Mouse (Mus musculus) central nervous system, embryonic 11.5 days (tissue): Measurements from ENCODE around the gene Rom1. TPM values are rescaled to one million over a fixed set of nuclear protein-coding genes. Genes with fewer than 3 reads are reported as not detected.

Experiments
- polyA plus RNA-seq: library from polyadenylated mRNA; depleted of rRNA; stranded (reverse); fragments of >200 nt; gene quantifications from 2 replicates; pipeline ENCODE4 v1.2.3, GENCODE M21; 2012; rRNA removed

Gene Rom1
- 2.5 and 3.1 TPM in 2 replicates for polyA plus RNA-seq

DNA sequence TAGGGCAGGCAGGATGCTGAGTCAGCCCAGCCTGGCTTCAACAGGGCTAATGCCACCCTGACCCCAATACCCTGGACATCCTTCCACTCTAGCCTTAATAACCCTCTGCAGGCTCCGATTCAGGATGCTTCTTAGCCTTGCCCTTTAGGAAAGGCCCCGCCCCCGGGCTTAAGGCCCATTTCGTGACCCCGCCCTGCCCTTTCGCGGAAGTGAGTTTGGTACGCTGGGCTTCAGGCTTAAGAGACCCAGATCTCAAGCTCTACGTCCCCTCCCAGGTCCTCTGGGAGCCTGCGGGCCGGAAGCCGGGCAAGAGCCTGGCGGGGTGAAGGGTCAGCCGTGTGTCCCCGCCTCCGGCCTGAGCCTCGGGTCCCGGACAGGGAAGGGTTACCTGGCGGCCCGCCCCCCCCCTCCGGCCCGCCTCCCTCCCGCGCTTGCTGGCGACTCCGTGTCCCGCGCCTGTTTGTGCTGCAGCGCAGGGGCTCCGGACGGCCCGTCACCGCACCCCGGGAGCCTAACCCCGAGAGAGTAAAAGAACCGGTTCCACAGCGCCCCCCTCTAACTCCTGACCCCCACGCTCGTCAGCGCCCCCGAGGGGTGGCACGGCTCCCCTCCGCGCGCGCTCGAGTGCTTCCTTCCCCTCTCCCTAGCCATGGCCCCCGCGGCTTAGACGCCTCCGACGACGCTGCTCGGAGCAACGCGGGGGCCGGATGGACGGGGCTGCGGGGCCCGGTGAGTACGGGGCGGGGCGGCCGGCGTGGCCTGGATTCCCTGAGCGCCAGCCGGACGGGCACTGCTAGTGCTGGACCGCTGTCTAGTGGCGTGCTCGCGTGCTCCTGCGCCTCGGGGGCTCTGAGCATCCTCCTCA, at the start of gene Rom1, which contains the start of gene Eml3:
Rom1 (minus strand) TSS at position 133 of the 865 bp plus-strand sequence.
Eml3 (plus strand) TSS at position 329 of the 865 bp plus-strand sequence.

DNA sequence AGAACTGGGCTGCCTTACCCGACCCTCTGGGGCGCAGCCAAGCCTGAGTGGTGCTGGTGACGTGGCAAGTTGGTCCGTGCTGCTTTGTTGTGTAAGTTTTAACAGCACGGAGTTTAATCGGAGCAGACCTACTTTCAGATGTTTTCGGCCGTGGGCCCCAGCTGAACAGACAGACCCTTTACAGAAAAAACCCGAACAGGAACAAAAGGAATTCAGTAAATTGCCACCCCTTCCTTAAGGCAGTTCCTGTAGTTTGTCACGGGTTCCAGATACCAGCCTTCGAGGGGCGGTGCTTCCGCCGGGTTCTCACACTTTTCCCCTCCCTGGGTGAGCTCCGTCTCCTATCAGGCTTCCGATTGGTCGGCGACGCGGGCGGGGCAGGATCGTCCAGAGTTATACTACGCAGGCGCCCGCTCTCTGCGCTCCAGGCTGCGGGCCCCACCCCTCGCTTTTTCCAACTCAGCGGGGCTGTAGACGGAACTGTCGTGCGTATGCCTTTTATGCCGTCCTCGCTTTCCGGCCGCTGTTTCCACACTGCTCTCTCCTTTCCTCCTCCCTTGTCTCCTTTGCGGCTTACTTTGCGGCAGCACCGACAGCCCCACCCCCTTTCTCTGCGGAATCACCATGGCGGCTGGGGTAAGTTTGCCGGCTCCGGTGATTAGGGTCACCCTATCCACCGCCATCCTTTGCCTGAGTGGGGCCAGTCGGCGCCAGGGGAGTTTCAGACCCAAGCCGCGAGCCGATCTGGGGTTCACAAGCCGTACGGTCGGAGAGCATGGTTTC, 37.6 kb upstream of the Rom1 start, which contains the start of gene Eef1g:
Eef1g (plus strand) TSS at position 452 of the 783 bp plus-strand sequence.

DNA sequence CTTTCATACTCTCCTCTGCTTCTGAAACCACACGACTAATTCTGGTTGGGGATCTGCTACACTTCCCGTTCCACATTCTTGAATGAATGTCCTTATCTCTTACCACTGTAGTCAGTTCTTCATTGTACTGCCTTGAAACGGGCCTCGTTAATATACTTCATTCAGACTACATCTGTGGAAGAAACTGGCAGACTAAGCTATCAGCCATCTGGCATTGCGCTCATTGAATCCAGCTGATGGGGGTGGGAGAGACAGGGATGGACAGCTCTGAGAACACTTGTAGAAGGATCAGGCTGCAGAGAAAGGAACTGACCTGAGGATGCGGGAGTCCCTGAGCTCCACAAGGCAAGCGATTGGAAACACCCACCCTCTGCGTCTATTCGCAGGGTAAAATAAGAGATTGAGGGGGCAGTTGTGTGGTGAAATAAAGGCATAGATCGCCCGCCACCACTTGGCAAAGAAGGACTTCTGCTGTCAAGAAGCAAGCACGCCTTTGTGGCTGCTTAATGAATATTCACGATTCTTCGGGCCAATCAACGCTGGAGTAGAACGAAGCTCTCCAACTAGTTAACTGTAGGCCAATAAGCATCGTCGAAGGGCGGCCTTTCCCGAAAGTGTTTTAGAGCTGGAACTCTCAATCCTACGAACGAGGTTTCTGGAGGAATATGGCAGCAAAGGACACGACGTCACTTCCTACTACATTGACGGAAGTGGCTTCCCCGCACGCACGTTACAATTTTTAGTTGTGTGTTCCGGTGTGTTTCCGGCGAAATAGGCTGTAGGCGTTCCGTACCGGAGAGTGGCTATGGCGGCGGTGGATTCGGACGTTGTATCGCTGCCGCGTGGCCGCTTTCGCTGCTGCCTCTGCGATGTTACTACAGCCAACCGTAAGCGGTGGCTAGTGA, 24.2 kb upstream of the Rom1 start, which contains the start of gene Tut1:
Tut1 (plus strand) TSS at position 713 of the 905 bp plus-strand sequence.

DNA sequence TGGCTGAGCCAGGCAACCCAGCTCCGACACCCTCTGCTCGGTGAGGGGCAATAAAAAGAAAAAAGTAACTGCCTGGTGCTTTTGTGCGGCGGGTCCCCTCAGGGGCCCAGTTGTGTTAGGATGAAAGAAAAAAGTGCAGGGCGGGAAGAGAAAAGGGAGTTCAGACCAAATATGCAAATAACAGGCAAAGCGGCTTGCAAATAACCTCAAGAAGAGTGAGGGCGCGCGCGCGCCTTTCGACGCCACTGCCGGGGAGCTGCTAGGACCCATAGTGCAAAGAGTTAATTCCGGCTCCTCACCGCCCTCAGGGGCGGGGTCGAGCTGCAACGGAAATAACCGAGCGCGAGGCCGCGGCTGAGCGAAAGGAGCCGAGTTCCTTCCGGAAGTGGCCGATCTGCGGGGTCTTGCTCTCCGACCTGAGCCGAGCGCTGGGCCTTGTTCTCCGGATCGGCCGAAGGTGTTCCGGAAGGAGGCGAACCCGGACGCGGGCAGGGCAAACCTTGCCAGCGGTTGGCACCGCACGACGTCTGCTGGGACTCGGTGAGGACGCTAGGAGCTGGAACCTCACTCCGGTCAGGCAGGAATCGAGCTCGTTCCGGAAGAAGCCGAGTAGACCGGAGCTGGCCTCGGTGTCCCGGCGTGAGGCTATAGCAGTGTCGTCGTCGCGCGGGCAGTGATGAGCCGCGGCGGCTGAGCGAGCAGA, 12.5 kb upstream of the Rom1 start, which contains the start of gene Mta2:
Mta2 (plus strand) TSS at position 361 of the 703 bp plus-strand sequence.

DNA sequence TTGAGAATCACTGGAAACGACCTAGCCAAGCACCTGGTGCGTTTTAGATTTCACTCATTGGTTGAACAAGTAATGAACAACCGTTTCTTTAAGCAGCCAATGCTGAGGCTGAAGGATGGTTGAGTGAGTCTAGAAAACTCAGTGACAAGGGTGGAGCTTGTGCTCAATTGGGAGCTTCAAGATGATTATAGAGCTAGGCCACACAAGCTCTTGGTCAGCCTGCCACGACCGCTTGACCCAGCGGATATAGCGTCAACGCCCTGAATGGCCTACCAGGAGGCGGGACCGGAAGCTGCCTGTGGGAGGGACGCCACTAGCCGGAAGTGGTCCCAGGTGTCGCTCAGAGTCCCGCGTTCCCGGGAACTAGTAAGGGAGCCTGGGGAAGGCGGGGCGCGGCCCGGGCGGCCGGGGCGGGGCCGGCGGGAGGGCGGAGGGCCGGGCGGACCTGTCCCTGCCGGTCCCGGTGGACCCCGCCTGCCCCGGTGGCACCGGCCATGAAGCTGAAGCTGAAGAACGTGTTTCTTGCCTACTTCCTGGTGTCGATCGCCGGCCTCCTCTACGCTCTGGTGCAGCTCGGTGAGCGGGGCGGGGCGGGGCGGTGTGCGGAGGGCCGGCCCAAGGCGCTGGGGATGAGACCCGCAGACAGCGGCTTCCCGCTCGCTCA, 9.0 kb downstream of the Rom1 start, which contains the start of gene B3gat3:
B3gat3 (plus strand) TSS at position 302 of the 664 bp plus-strand sequence.

DNA sequence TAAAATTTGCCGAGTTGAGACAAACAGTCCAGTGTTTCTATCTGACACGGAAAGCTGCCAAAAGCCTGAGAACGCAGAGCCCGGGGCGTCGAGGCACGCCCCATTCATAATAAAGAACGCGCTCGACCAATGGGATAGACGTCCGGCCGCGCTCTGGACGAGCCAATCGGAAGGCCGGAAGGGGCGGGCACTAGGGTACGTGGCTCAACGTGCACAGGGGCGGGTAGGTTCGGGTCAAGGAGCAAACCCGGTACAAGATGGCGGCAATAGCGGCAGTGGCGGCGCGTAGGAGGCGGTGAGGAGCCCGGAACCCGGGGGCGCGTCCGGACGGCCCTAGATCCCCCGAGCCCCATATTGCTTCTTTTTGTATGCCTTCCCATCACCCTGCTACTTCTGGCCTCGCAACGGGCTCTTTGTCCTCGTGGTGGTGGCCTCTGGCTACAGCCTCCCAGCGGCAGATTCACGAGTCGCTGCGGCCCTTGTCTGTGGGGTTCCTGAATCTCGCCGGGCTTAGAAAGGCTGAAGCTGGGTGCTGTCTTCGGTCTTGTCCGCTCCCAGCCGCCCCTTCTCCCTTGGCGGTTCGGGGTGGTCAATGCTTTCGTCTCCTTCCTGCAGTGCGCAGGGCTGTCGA, 31.2 kb downstream of the Rom1 start, which contains the start of gene Ganab:
Ganab (plus strand) TSS at position 207 of the 631 bp plus-strand sequence.

DNA sequence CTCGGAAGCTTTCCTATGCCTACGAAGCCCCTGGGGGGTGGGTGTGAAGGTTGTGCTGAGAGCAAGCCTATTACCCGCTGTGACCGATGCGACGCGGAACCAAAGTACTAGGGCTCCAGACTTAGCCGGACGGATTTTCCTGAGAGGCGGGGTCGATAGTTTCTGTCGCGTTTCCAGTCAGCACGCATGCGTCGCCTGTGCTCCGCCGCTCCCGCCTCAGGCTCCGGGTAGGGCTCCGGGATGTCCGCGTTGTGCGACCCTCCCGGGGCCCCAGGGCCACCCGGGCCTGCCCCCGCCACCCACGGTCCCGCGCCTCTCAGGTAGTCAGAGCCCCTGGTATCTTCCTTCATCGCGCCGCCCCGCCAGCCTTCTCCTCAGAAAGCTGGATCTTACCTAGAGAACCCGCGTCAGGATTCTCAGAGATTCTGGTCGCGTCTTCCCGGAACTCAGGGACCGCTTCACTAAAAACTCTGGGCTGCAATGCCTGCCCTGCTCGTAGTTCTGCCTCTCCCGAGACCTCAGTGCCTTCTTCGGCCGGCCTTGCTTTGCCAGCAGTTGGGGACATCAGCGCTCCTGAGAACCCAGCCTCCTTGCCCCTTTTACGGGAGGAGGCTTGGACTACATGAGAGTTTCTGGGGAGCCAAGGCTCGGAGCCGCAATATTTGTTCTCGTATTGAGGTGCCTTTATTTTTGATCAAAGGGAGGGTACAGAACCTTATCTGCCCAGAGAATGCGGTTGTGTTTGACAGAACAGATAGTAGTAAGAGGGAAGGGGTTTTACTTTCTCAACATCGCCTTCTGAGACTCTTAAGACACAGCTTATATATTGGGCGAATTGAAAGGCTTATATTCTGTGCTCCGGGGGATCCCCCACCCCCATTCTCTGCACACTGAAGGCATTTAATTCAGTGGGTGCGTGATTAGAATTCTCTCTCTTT, 36.1 kb downstream of the Rom1 start, which contains the start of gene Ints5:
Ints5 (plus strand) TSS at position 177 of the 938 bp plus-strand sequence.

DNA sequence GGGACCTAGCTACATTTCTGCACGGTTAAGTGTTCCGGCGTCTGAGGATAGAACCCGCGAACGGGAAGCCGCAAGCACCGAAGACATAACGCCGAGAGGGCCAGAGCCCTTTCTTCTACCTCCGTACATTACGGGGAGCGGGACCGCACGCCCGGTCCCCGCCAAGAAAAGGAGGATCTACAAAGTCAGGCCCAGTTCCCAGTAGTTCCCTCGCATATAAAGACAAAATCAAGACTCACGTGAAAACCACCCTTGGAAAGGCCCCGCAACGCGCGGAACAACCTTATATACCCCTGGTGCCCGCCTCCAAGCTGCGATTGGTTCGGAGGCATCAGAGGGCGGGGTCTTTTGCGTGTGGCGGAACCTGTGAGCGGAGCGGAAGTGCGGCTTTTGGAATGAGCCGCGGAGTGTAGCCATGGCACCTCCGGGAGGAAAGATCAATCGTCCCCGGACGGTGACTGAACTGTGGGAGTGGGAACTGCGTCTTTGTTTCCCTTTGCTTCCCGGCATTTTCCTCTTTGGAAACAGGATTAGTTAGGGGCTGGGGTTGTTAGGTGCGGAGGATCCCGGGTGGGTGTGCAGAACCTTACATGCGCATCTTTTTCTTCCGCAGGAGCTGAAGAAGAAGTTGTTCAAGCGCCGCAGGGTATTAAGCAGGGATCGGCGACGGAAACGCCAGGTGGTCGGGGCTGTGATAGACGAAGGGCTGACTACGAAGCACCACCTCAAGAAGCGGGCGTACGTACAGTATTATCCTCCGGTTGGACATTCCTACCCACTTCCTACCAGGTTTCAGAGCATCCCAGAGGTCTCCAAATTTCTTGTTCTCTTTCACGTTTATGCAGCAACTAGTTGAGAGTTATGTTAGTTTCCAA, 40.4 kb downstream of the Rom1 start, which contains the start of the genes 1810009A15Rik and Gm49416:
1810009A15Rik (plus strand) TSS at position 343 of the 875 bp plus-strand sequence.
Gm49416 (plus strand) TSS at position 416 of the 875 bp plus-strand sequence.

DNA sequence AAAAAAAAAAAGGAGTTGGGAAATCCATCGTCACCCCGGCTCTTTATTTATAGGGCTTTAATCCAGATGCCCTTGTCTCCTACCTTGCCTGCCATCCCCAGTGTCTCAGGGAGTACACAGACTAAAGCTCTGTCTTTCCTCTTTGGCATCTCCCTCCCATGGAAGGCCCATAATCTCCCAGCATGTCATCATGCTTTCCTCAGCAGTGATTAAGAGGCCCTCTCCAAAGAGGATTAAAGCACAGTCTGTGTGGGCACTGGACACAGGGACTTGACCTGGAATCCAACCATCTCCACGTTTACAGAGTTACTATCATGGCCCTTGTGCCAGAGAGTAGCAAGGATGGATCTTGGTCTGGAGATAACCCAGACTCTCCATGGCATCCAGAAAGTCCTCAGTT, 45.5 kb downstream of the Rom1 start, which contains the start of the genes Lbhd1 and Gm49403:
Lbhd1 (plus strand) TSS at position 117 of the 400 bp plus-strand sequence.
Gm49403 (plus strand) TSS at position 315 of the 400 bp plus-strand sequence.

DNA sequence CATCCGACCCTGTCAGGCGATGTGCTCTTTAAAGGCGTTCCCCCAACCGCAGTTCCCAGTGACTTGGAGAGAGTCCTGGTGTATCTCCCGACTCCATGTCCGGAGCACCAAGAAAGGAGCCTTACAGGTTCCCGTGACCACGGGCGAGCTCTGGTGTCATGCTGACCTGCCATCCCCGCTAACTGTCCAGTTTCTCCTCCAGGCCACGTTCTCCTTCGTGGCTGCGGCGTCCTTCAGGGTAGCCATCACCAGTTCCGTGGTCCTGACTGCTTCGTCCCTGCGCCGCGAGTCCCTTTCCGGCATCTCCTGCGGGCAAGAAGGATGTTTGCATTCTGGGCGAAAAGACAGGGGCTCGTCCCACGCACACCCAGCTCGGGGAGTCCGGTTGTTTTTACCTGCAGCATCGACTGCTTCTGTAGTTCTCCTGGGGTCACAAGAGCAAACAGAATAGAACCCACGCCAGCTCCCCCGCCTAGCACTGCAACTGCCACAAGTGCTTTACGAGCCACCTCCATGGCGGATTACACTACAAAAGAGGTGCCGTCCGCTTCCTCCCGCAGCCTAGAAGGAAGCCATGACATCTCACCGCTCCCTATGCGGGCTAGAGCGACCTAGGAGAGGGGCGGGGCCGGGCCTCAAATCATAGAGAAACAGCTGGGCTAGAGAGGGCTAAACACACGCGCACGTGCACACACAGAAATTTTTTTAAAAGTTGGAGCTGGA, 48.7 kb downstream of the Rom1 start, which contains the start of gene Uqcc3:
Uqcc3 (minus strand) TSS at position 613 of the 723 bp plus-strand sequence.

Other genes starting within 250 kb of the Rom1 start
- gene Slc3a2, start 206.0 kb downstream of the Rom1 start, polyA plus RNA-seq = 95.3 and 154 TPM in 2 replicates
- 61.7 and 67.5 TPM in 2 replicates for gene Wdr74, start 193.5 kb downstream of the Rom1 start, polyA plus RNA-seq
- gene 1700092M07Rik, start 188.6 kb downstream of the Rom1 start, polyA plus RNA-seq = 3.5 and 4.2 TPM in 2 replicates
- 68.9 and 120 TPM in 2 replicates for gene Stx5a, start 187.9 kb downstream of the Rom1 start, polyA plus RNA-seq
- gene Nxf1, start 172.3 kb downstream of the Rom1 start, polyA plus RNA-seq = 229 and 239 TPM in 2 replicates
- gene Tmem223, start 158.4 kb downstream of the Rom1 start, polyA plus RNA-seq = 154 and 167 TPM in 2 replicates
- gene Tmem179b, start 154.9 kb downstream of the Rom1 start, polyA plus RNA-seq = 20.2 and 35.2 TPM in 2 replicates
- 26.9 and 28.7 TPM in 2 replicates for gene Taf6l, start 142.9 kb downstream of the Rom1 start, polyA plus RNA-seq
- gene Polr2g, start 130.8 kb downstream of the Rom1 start, polyA plus RNA-seq = 133 and 156 TPM in 2 replicates
- gene Zbtb3, start 126.8 kb downstream of the Rom1 start, polyA plus RNA-seq = 2.9 and 4.6 TPM in 2 replicates
- gene Ttc9c, start 110.0 kb downstream of the Rom1 start, polyA plus RNA-seq = 54.1 and 73.8 TPM in 2 replicates
- 83.3 and 183 TPM in 2 replicates for gene Hnrnpul2, start 109.3 kb downstream of the Rom1 start, polyA plus RNA-seq
- 2.4 TPM in 1 of 2 replicates, not detected in the other for gene AC129217.1, start 99.6 kb downstream of the Rom1 start, polyA plus RNA-seq
- gene Bscl2, start 91.9 kb downstream of the Rom1 start, polyA plus RNA-seq = 49.4 and 62.6 TPM in 2 replicates
- gene Gng3, start 90.2 kb downstream of the Rom1 start, polyA plus RNA-seq = 52.5 and 74.8 TPM in 2 replicates
- 0.79 and 0.83 TPM in 2 replicates for gene Lrrn4cl, start 78.6 kb downstream of the Rom1 start, polyA plus RNA-seq
- gene Ubxn1, start 57.9 kb downstream of the Rom1 start, polyA plus RNA-seq = 165 and 393 TPM in 2 replicates
- 54.0 and 71.8 TPM in 2 replicates for gene Uqcc3, start 48.4 kb downstream of the Rom1 start, polyA plus RNA-seq
- gene Lbhd1, start 45.6 kb downstream of the Rom1 start, polyA plus RNA-seq = 7.5 and 10.5 TPM in 2 replicates
- not detected in 2 replicates for gene Gm49403, start 45.4 kb downstream of the Rom1 start, polyA plus RNA-seq
- gene 1810009A15Rik, start 40.5 kb downstream of the Rom1 start, polyA plus RNA-seq = 123 and 143 TPM in 2 replicates
- gene Gm49416, start 40.4 kb downstream of the Rom1 start, polyA plus RNA-seq = 11.4 TPM in 1 of 2 replicates, not detected in the other
- 25.3 and 31.6 TPM in 2 replicates for gene Ints5, start 36.4 kb downstream of the Rom1 start, polyA plus RNA-seq
- gene Ganab, start 31.3 kb downstream of the Rom1 start, polyA plus RNA-seq = 126 and 172 TPM in 2 replicates
- 84.3 and 108 TPM in 2 replicates for gene B3gat3, start 9.0 kb downstream of the Rom1 start, polyA plus RNA-seq
- gene Eml3, start 196 bp upstream of the Rom1 start, polyA plus RNA-seq = 25.8 and 32.3 TPM in 2 replicates
- gene Mta2, start 12.5 kb upstream of the Rom1 start, polyA plus RNA-seq = 75.1 and 76.6 TPM in 2 replicates
- 28.1 and 28.7 TPM in 2 replicates for gene Tut1, start 24.5 kb upstream of the Rom1 start, polyA plus RNA-seq
- 547 and 626 TPM in 2 replicates for gene Eef1g, start 37.7 kb upstream of the Rom1 start, polyA plus RNA-seq
- gene Ahnak, start 59.9 kb upstream of the Rom1 start, polyA plus RNA-seq = 10.3 and 10.8 TPM in 2 replicates
- not detected in 2 replicates for gene Scgb1a1, start 158.6 kb upstream of the Rom1 start, polyA plus RNA-seq
- gene Asrgl1, start 206.3 kb upstream of the Rom1 start, polyA plus RNA-seq = 10.6 and 25.6 TPM in 2 replicates